In genomic region chr11:97176851-97177250, GRCm38 (mm10) we compare ENCODE assay signal across 10 mouse cellular contexts. TPM values are rescaled to one million over a fixed set of nuclear protein-coding genes. Genes with fewer than 3 reads are reported as not detected.
DNase-seq lines count a peak whose midpoint lies in the region; ATAC-seq lines count a peak whose summit lies in the region.
"Had no signal": no experiment of that assay in that cellular context is flagged by ENCODE, and none has a peak within 500 bp of the region (broad histone marks: within the 10 kb centered on the region; RNA-seq: fewer than 3 reads in every experiment).

No protein-coding gene starts in this region.

- no peaks in the 10 kb centered on the region for H3K9me3 ChIP-seq in midbrain, embryonic 14.5 days (ENCODE audit: control insufficient read depth, low read length)
- H3K9me3 ChIP-seq in midbrain, embryonic 16.5 days (replicated peaks; ENCODE audit: control insufficient read depth, low read length, poor library complexity, severe bottlenecking), result no peaks in the 10 kb centered on the region
- no peaks in the 10 kb centered on the region for H3K9me3 ChIP-seq in forebrain, embryonic 15.5 days
- H3K9me3 ChIP-seq: heart, embryonic 15.5 days; midbrain, embryonic 12.5 days had no signal

- no peak for ATAC-seq in midbrain, embryonic 14.5 days (ENCODE audit: low FRiP score, low TSS enrichment)
- ATAC-seq in midbrain, embryonic 16.5 days, result no peak
- ATAC-seq in granulocyte monocyte progenitor cell, adult 5-6 weeks (replicated peaks; ENCODE audit: poor library complexity, severe bottlenecking), result peak; percentile 30; the same call in 1 of the 2 replicates
- peak; percentile 71; the same call in 1 of the 2 replicates for ATAC-seq in megakaryocyte, adult 5-6 weeks (ENCODE audit: poor library complexity, severe bottlenecking)
- ATAC-seq in forebrain, embryonic 15.5 days (replicated peaks), result no peak

- WGBS in midbrain, embryonic 14.5 days, result 55% methylated on average over 3 of the region's 3 CpGs
- 50% methylated on average over 3 of the region's 3 CpGs for WGBS in midbrain, embryonic 16.5 days
- 42% methylated on average over 3 of the region's 3 CpGs for WGBS in forebrain, embryonic 15.5 days

- peaks cover 99% of the 10 kb centered on the region for H3K36me3 ChIP-seq in midbrain, embryonic 14.5 days (ENCODE audit: control insufficient read depth, insufficient read depth, low read length)
- peaks cover 56% of the 10 kb centered on the region for H3K36me3 ChIP-seq in midbrain, embryonic 16.5 days (ENCODE audit: control insufficient read depth, insufficient read depth, low read length)
- peaks cover 97% of the 10 kb centered on the region for H3K36me3 ChIP-seq in forebrain, embryonic 15.5 days

- H3K4me3 ChIP-seq in midbrain, embryonic 14.5 days (replicated peaks; ENCODE audit: low read depth, low read length), result no peak overlapping the region
- no peak overlapping the region for H3K4me3 ChIP-seq in midbrain, embryonic 16.5 days (ENCODE audit: low read depth, low read length)
- no peak overlapping the region for H3K4me3 ChIP-seq in forebrain, embryonic 15.5 days
- H3K4me3 ChIP-seq: heart, embryonic 15.5 days; midbrain, embryonic 12.5 days had no signal

- H3K4me1 ChIP-seq in midbrain, embryonic 14.5 days (ENCODE audit: control insufficient read depth, insufficient read depth, low read length), result no peaks in the 10 kb centered on the region
- H3K4me1 ChIP-seq in midbrain, embryonic 16.5 days (ENCODE audit: control insufficient read depth, insufficient read depth, low read length), result no peaks in the 10 kb centered on the region
- no peaks in the 10 kb centered on the region for H3K4me1 ChIP-seq in forebrain, embryonic 15.5 days
- H3K4me1 ChIP-seq: midbrain, embryonic 12.5 days had no signal

- H3K9ac ChIP-seq in midbrain, embryonic 14.5 days (replicated peaks; ENCODE audit: low read length), result no peak overlapping the region
- H3K9ac ChIP-seq in midbrain, embryonic 16.5 days (ENCODE audit: low read depth, low read length), result no peak overlapping the region
- H3K9ac ChIP-seq in forebrain, embryonic 15.5 days (replicated peaks), result no peak overlapping the region
- H3K9ac ChIP-seq: heart, embryonic 15.5 days; midbrain, embryonic 12.5 days had no signal

- no peaks in the 10 kb centered on the region for H3K27me3 ChIP-seq in midbrain, embryonic 14.5 days (ENCODE audit: control insufficient read depth, insufficient read depth, low read length)
- H3K27me3 ChIP-seq in midbrain, embryonic 16.5 days (ENCODE audit: control insufficient read depth, insufficient read depth, low read depth, low read length), result no peaks in the 10 kb centered on the region
- H3K27me3 ChIP-seq in forebrain, embryonic 15.5 days, result no peaks in the 10 kb centered on the region
- H3K27me3 ChIP-seq: heart, embryonic 15.5 days; midbrain, embryonic 12.5 days had no signal

- H3K4me2 ChIP-seq in midbrain, embryonic 14.5 days (ENCODE audit: low read length), result no peak overlapping the region
- H3K4me2 ChIP-seq in midbrain, embryonic 16.5 days (ENCODE audit: low read length), result no peak overlapping the region
- H3K4me2 ChIP-seq in forebrain, embryonic 15.5 days (replicated peaks), result no peak overlapping the region
- H3K4me2 ChIP-seq: heart, embryonic 15.5 days; midbrain, embryonic 12.5 days had no signal

- DNase-seq in gastrocnemius, postnatal 10 days, result peak; percentile 19
- DNase-seq in gastrocnemius, postnatal 25 days, result no peak
- peak; percentile 88 for DNase-seq in midbrain, embryonic 14.5 days
- peak; percentile 64 for DNase-seq in adipocyte (ENCODE audit: low spot score)

- H3K27ac ChIP-seq in midbrain, embryonic 14.5 days (replicated peaks; ENCODE audit: low read depth, low read length), result no peak overlapping the region
- no peak overlapping the region for H3K27ac ChIP-seq in midbrain, embryonic 16.5 days (ENCODE audit: low read length)
- no peak overlapping the region for H3K27ac ChIP-seq in forebrain, embryonic 15.5 days (replicated peaks)
- H3K27ac ChIP-seq: heart, embryonic 15.5 days; midbrain, embryonic 12.5 days had no signal

RNA-seq across cellular contexts. Expression of gene Kpnb1, which starts 10.8 kb away (rescaled TPM):
- total RNA-seq in gastrocnemius, postnatal 10 days (2021), result 10 to 100 TPM; 72.9 to 87.5 TPM
- 10 to 100 TPM; 48.9 to 53.5 TPM for total RNA-seq in gastrocnemius, postnatal 25 days (2021)
- polyA plus RNA-seq in midbrain, embryonic 14.5 days (2014; fragmentation: Nextera tagmentation; extraction: Ambion mirVana), result 33.8 and 48.6 TPM in 2 replicates
- polyA plus RNA-seq in midbrain, embryonic 16.5 days (2015; fragmentation: Nextera tagmentation; extraction: Ambion mirVana), result 28.5 and 32.9 TPM in 2 replicates
- 165 and 169 TPM in 2 replicates for total RNA-seq in granulocyte monocyte progenitor cell, adult 5-6 weeks (2014; fragmentation: Nextera tagmentation)
- total RNA-seq in granulocyte monocyte progenitor cell, adult 5-6 weeks (2017), result 300 and 382 TPM in 2 replicates
- 86.9 and 93.7 TPM in 2 replicates for total RNA-seq in megakaryocyte, adult 5-6 weeks (2015)
- total RNA-seq in megakaryocyte, adult 5-6 weeks (2017), result 196 and 233 TPM in 2 replicates
- polyA plus RNA-seq in forebrain, embryonic 15.5 days (2015; fragmentation: Nextera tagmentation; extraction: Ambion mirVana), result 40.6 and 41.8 TPM in 2 replicates

RNA-seq across cellular contexts. Expression of gene Tbkbp1, which starts 25.6 kb away (rescaled TPM):
- 1 to 10 TPM; 7.1 to 9.9 TPM for total RNA-seq in gastrocnemius, postnatal 10 days (2021)
- total RNA-seq in gastrocnemius, postnatal 25 days (2021), result 1 to 10 TPM; 4.6 to 4.9 TPM
- polyA plus RNA-seq in midbrain, embryonic 14.5 days (2014; fragmentation: Nextera tagmentation; extraction: Ambion mirVana), result 9.1 and 9.2 TPM in 2 replicates
- 7.7 and 8.2 TPM in 2 replicates for polyA plus RNA-seq in midbrain, embryonic 16.5 days (2015; fragmentation: Nextera tagmentation; extraction: Ambion mirVana)
- total RNA-seq in granulocyte monocyte progenitor cell, adult 5-6 weeks (2014; fragmentation: Nextera tagmentation), result 8.0 and 8.5 TPM in 2 replicates
- 1.1 and 6.6 TPM in 2 replicates for total RNA-seq in granulocyte monocyte progenitor cell, adult 5-6 weeks (2017)
- total RNA-seq in megakaryocyte, adult 5-6 weeks (2015), result 16.0 and 17.6 TPM in 2 replicates
- 13.6 and 17.2 TPM in 2 replicates for total RNA-seq in megakaryocyte, adult 5-6 weeks (2017)
- polyA plus RNA-seq in forebrain, embryonic 15.5 days (2015; fragmentation: Nextera tagmentation; extraction: Ambion mirVana), result 6.2 and 7.6 TPM in 2 replicates

Comparison
In these comparisons a context has a peak if more than half of its experiments do, and no peak if none do; other contexts are left out.
1. ATAC-seq: peak in granulocyte monocyte progenitor cell, adult 5-6 weeks (single experiment) and megakaryocyte, adult 5-6 weeks (single experiment); none in midbrain, embryonic 14.5 days (single experiment), midbrain, embryonic 16.5 days (single experiment) and forebrain, embryonic 15.5 days (single experiment).